Mouse (Mus musculus) MEL (cell line): ENCODE results near the gene Abi3. TPM values are rescaled to one million over a fixed set of nuclear protein-coding genes. Genes with fewer than 3 reads are reported as not detected.

Source experiments
- DNase-seq: peaks from one replicate; pipeline ENCODE4 v3.0.0; 2011; ENCODE audit warnings: low read depth, low spot score
- H3K27ac ChIP-seq: 2 replicates; pipeline ENCODE4 v1.5.1; 2012; ENCODE audit warnings: low read depth, mild to moderate bottlenecking, control low read depth, low read length, moderate library complexity; ENCODE audit not compliant: control insufficient read depth
- H3K27me3 ChIP-seq, 2 experiments: fragments of 150-350 bp in 1 of 2; sonication (generic) in 1 of 2; 2 replicates each; pipeline ENCODE4 v1.6.1; 2012; ENCODE audit warnings: low read length in 2 of 2, mild to moderate bottlenecking in 2 of 2, improper control_type of control experiment in 1 of 2, moderate library complexity in 1 of 2; ENCODE audit not compliant: insufficient read depth in 2 of 2, control insufficient read depth in 1 of 2
- H3K36me3 ChIP-seq, 2 experiments: 2 replicates each; pipeline ENCODE4 v1.6.1; 2012 to 2014; ENCODE audit warnings: low read length in 2 of 2, improper control_type of control experiment in 1 of 2, inconsistent platforms in 1 of 2, mild to moderate bottlenecking in 1 of 2; ENCODE audit not compliant: insufficient read depth in 2 of 2, control insufficient read depth in 1 of 2
- H3K4me1 ChIP-seq, 2 experiments: fragments of 150-350 bp in 1 of 2; sonication (generic) in 1 of 2; 2 replicates each; pipeline ENCODE4 v1.6.1; 2012; ENCODE audit warnings: low read length in 2 of 2, improper control_type of control experiment in 1 of 2, mild to moderate bottlenecking in 1 of 2; ENCODE audit not compliant: insufficient read depth in 2 of 2, control insufficient read depth in 1 of 2
- H3K4me3 ChIP-seq, 2 experiments: fragments of 150-350 bp in 1 of 2; sonication (generic) in 1 of 2; 2 replicates each; pipeline ENCODE4 v1.5.1; 2012; ENCODE audit warnings: low read depth in 2 of 2, low read length in 2 of 2, mild to moderate bottlenecking in 2 of 2, moderate library complexity in 2 of 2, control low read depth in 1 of 2, improper control_type of control experiment in 1 of 2; ENCODE audit not compliant: control insufficient read depth in 1 of 2, insufficient read depth in 1 of 2
- H3K79me2 ChIP-seq: 2 replicates; pipeline ENCODE4 v1.6.1; 2012; ENCODE audit warnings: mild to moderate bottlenecking, low read length, moderate library complexity; ENCODE audit not compliant: control insufficient read depth, poor library complexity, insufficient read depth
- H3K9ac ChIP-seq: 2 replicates; pipeline ENCODE4 v1.6.1; 2012; ENCODE audit warnings: low read depth, mild to moderate bottlenecking, control low read depth, low read length, moderate library complexity; ENCODE audit not compliant: control insufficient read depth, poor library complexity, severe bottlenecking
- H3K9me3 ChIP-seq: fragments of 150-350 bp; sonication (generic); replicated peaks from 2 replicates; pipeline ENCODE4 v1.6.1; 2012; ENCODE audit warnings: mild to moderate bottlenecking, low read length, improper control_type of control experiment, moderate library complexity; ENCODE audit not compliant: insufficient read depth
- BHLHE40 ChIP-seq: IDR thresholded peaks from 2 replicates; pipeline ENCODE4 v1.6.1; 2012; ENCODE audit warnings: low read depth, mild to moderate bottlenecking, inconsistent platforms, low read length, improper control_type of control experiment, borderline replicate concordance
- CHD2 ChIP-seq: IDR thresholded peaks from 2 replicates; pipeline ENCODE4 v1.6.1; 2011; ENCODE audit warnings: low read length, improper control_type of control experiment
- CTCF ChIP-seq, 3 experiments: IDR thresholded peaks in 2 of 3; conservative IDR thresholded peaks in 1 of 3; 2 replicates each; pipeline ENCODE4 v1.5.1; 2011 to 2012; ENCODE audit warnings: low read length in 3 of 3, low read depth in 2 of 3, mild to moderate bottlenecking in 2 of 3, improper control_type of control experiment in 1 of 3, inconsistent platforms in 1 of 3, mixed read lengths in 1 of 3, moderate library complexity in 1 of 3; ENCODE audit not compliant: control insufficient read depth in 1 of 3, insufficient read depth in 1 of 3, poor library complexity in 1 of 3, severe bottlenecking in 1 of 3
- ELF1 ChIP-seq: IDR thresholded peaks from 2 replicates; pipeline ENCODE4 v1.6.1; 2014; ENCODE audit warnings: low read depth, mild to moderate bottlenecking, inconsistent platforms, low read length, improper control_type of control experiment, moderate library complexity
- EP300 ChIP-seq, 2 experiments: IDR thresholded peaks; 2 replicates each; pipeline ENCODE4 v1.6.1; 2011; ENCODE audit warnings: improper control_type of control experiment in 2 of 2, low read length in 2 of 2, low read depth in 1 of 2, mild to moderate bottlenecking in 1 of 2
- ETS1 ChIP-seq: IDR thresholded peaks from 2 replicates; pipeline ENCODE4 v1.6.1; 2012; ENCODE audit warnings: low read depth, mild to moderate bottlenecking, inconsistent platforms, low read length, improper control_type of control experiment, moderate library complexity
- GATA1 ChIP-seq: IDR thresholded peaks from 2 replicates; pipeline ENCODE4 v1.6.1; 2011; ENCODE audit warnings: low read depth, low read length, improper control_type of control experiment
- HCFC1 ChIP-seq: IDR thresholded peaks from 2 replicates; pipeline ENCODE4 v1.6.1; 2012; ENCODE audit warnings: low read depth, mild to moderate bottlenecking, inconsistent platforms, low read length, improper control_type of control experiment, moderate library complexity
- MAX ChIP-seq: IDR thresholded peaks from 2 replicates; pipeline ENCODE4 v1.6.1; 2011; ENCODE audit warnings: low read length, improper control_type of control experiment
- MAZ ChIP-seq: IDR thresholded peaks from 2 replicates; pipeline ENCODE4 v1.6.1; 2012; ENCODE audit warnings: low read depth, mild to moderate bottlenecking, inconsistent platforms, low read length, improper control_type of control experiment
- MEF2A ChIP-seq: IDR thresholded peaks from 2 replicates; pipeline ENCODE4 v1.6.1; 2014; ENCODE audit warnings: low read depth, mild to moderate bottlenecking, inconsistent platforms, low read length, improper control_type of control experiment; ENCODE audit not compliant: poor library complexity, insufficient replicate concordance, severe bottlenecking; ENCODE audit errors: extremely low read depth
- MYC ChIP-seq: IDR thresholded peaks from 2 replicates; pipeline ENCODE4 v1.6.1; 2011; ENCODE audit warnings: low read depth, mild to moderate bottlenecking, low read length, improper control_type of control experiment, moderate library complexity
- NELFE ChIP-seq: IDR thresholded peaks from 2 replicates; pipeline ENCODE4 v1.6.1; 2011; ENCODE audit warnings: low read depth, low read length, improper control_type of control experiment
- POLR2A ChIP-seq, 2 experiments: IDR thresholded peaks; 2 replicates each; pipeline ENCODE4 v1.6.1; 2011 to 2012; ENCODE audit warnings: low read length in 2 of 2, mild to moderate bottlenecking in 2 of 2, control low read depth in 1 of 2, improper control_type of control experiment in 1 of 2, low read depth in 1 of 2, moderate library complexity in 1 of 2; ENCODE audit not compliant: control insufficient read depth in 1 of 2, insufficient read depth in 1 of 2, poor library complexity in 1 of 2
- RAD21 ChIP-seq: IDR thresholded peaks from 2 replicates; pipeline ENCODE4 v1.6.1; 2011; ENCODE audit warnings: mild to moderate bottlenecking, low read depth, low read length, improper control_type of control experiment
- RCOR1 ChIP-seq: IDR thresholded peaks from 2 replicates; pipeline ENCODE4 v1.6.1; 2012; ENCODE audit warnings: low read depth, mild to moderate bottlenecking, inconsistent platforms, low read length, improper control_type of control experiment
- SMC3 ChIP-seq: IDR thresholded peaks from 2 replicates; pipeline ENCODE4 v1.6.1; 2011; ENCODE audit warnings: low read depth, low read length, improper control_type of control experiment
- TAL1 ChIP-seq: IDR thresholded peaks from 2 replicates; pipeline ENCODE4 v1.6.1; 2012; ENCODE audit warnings: mild to moderate bottlenecking, inconsistent platforms, low read length, moderate library complexity, mixed read lengths
- TBP ChIP-seq: IDR thresholded peaks from 2 replicates; pipeline ENCODE4 v1.8.0; 2011; ENCODE audit warnings: low read depth, low read length, improper control_type of control experiment
- TCF12 ChIP-seq: IDR thresholded peaks from 2 replicates; pipeline ENCODE4 v1.6.1; 2014; ENCODE audit warnings: low read depth, mild to moderate bottlenecking, inconsistent platforms, low read length, improper control_type of control experiment, moderate library complexity
- UBTF ChIP-seq: IDR thresholded peaks from 2 replicates; pipeline ENCODE4 v1.6.1; 2012; ENCODE audit warnings: low read depth, mild to moderate bottlenecking, inconsistent platforms, low read length, improper control_type of control experiment, moderate library complexity, borderline replicate concordance; ENCODE audit not compliant: insufficient read depth
- ZC3H11A ChIP-seq: IDR thresholded peaks from 2 replicates; pipeline ENCODE4 v1.6.1; 2012; ENCODE audit warnings: low read depth, mild to moderate bottlenecking, inconsistent platforms, low read length, improper control_type of control experiment
- ZKSCAN1 ChIP-seq: IDR thresholded peaks from 2 replicates; pipeline ENCODE4 v1.6.1; 2012; ENCODE audit warnings: low read depth, mild to moderate bottlenecking, inconsistent platforms, low read length, improper control_type of control experiment, moderate library complexity
- ZMIZ1 ChIP-seq: IDR thresholded peaks from 2 replicates; pipeline ENCODE4 v1.6.1; 2012; ENCODE audit warnings: low read depth, mild to moderate bottlenecking, inconsistent platforms, low read length, improper control_type of control experiment, moderate library complexity
- ZNF384 ChIP-seq: IDR thresholded peaks from 2 replicates; pipeline ENCODE4 v1.6.1; 2012; ENCODE audit warnings: low read depth, mild to moderate bottlenecking, inconsistent platforms, low read length, improper control_type of control experiment
- polyA plus RNA-seq, 2 experiments: library from polyadenylated mRNA; stranded (reverse) in 1 of 2; unstranded in 1 of 2; fragments of >175 nt in 1 of 2; fragments of >200 nt in 1 of 2; gene quantifications; 2 replicates each; pipeline versions ENCODE4 v1.2.1 to v1.2.4; 2012; ENCODE audit warnings: low replicate concordance in 2 of 2, low read depth in 1 of 2; ENCODE audit not compliant: insufficient read length in 2 of 2, insufficient read depth in 1 of 2, missing spikeins in 1 of 2
- total RNA-seq: library from RNA; depleted of rRNA; stranded (reverse); fragments of 300-350 nt; gene quantifications from 2 replicates; pipeline ENCODE4 v1.2.3, GENCODE M21; 2012

The Abi3 gene
- total and polyA plus RNA-seq, 3 experiments = 3.3 to 15.4 TPM; not detected in 1

DNA sequence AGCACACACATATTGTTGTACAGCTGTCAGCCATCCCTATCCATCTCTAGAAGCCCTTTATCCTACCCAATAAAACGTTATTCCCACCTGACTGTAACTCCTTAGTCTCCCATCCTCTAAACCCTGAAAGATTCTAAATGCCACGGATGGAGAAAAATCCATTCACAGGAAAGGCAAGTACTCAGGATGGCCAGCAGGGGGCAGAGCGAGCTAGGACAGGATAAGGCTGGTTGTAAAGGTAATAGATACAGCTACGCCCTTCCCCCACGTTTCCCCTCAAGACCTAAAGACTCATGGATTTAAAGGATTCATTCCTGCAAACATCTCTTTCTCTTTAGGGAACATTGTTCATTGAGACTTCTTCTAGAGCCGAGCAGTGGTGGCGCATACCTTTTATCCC is 34.0 kb upstream of the Abi3 start:
- Histone ChIP-seq H3K27me3 (peaks cover 3 to 4% of the 10 kb centered on the region in 2 experiments), H3K9ac (no peak overlapping the region), H3K4me3 (0 out of 4 replicates have a peak overlapping the region, but pooled peaks of 1 of the 2 experiments have one; percentile 5), H3K79me2 (no peaks in the 10 kb centered on the region)
- DNase-seq = peak; percentile 83
- TF ChIP-seq ZKSCAN1 = no peak
- TF ChIP-seq ZNF384 = 0 out of 2 replicates have a peak, but pooled peaks have one; percentile 30
- TF ChIP-seq TAL1 = no peak
- no peak for TF ChIP-seq TBP
- peak; percentile 89 for TF ChIP-seq RAD21
- no peak for TF ChIP-seq ZMIZ1
- TF ChIP-seq TCF12 = no peak
- peak; percentile 92 for TF ChIP-seq SMC3
- peak; percentile 93 to 97 (median 97) for TF ChIP-seq CTCF (IDR thresholded peaks at IDR 0.05 in 2 of 3, conservative IDR thresholded peaks at IDR 0.05 in 1 of 3; ENCODE audit: control insufficient read depth in 1 of 3, insufficient read depth in 1 of 3, low read depth in 2 of 3, low read length in 3 of 3, poor library complexity in 1 of 3, severe bottlenecking in 1 of 3)
- TF ChIP-seq ZC3H11A = peak; percentile 79
- TF ChIP-seq CHD2 = peak; percentile 52
- TF ChIP-seq MAX = no peak
- no peak for TF ChIP-seq MEF2A
- peak; percentile 36; the same call in 1 of the 2 replicates for TF ChIP-seq BHLHE40
- TF ChIP-seq ELF1 = no peak
- TF ChIP-seq MAZ = no peak
- TF ChIP-seq NELFE = no peak
- peak; percentile 16; the same call in 1 of the 2 replicates for TF ChIP-seq GATA1
- TF ChIP-seq, all 39 proteins: peak for 8
- no peaks in the 10 kb centered on the region for H3K36me3 ChIP-seq
- H3K27ac ChIP-seq = no peak overlapping the region
- peaks cover 0 to 5% of the 10 kb centered on the region in 2 experiments; a peak in 1 of 4 replicates for H3K4me1 ChIP-seq
- H3K9me3 ChIP-seq = no peaks in the 10 kb centered on the region

DNA sequence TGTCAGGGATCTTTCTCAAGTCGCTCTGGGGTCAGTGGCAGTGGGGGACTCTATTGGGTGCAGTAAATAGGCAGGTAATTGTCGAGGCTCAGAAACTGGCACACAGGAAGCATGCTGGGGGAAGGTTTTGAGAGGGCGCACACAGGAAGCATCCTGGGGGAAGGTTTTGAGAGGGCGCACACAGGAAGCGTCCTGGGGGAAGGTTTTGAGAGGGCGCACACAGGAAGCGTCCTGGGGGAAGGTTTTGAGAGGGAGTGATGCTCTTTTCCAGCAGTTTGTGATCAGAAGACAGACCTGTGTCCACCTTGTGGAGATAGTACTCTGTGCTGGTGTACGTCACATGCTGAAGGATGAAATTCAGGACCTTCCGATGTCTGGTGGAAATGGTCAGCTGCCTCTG is 33.5 kb upstream of the Abi3 start:
- H3K79me2 ChIP-seq = no peaks in the 10 kb centered on the region
- peak; percentile 73 for DNase-seq
- H3K9ac ChIP-seq = no peak overlapping the region
- peaks cover 0 to 5% of the 10 kb centered on the region in 2 experiments; a peak in 1 of 4 replicates for H3K4me1 ChIP-seq
- H3K4me3 ChIP-seq = peak overlapping the region in 1 of 2 experiments; percentile 5; a peak in 1 of 4 replicates
- H3K36me3 ChIP-seq = no peaks in the 10 kb centered on the region
- H3K9me3 ChIP-seq = no peaks in the 10 kb centered on the region
- H3K27me3 ChIP-seq = peaks cover 1 to 2% of the 10 kb centered on the region in 2 experiments
- H3K27ac ChIP-seq = no peak overlapping the region
- TF ChIP-seq MYC = no peak
- TF ChIP-seq POLR2A (IDR thresholded peaks at IDR 0.05; ENCODE audit: control insufficient read depth in 1 of 2, insufficient read depth in 1 of 2, low read depth in 1 of 2, low read length in 2 of 2, poor library complexity in 1 of 2) = peak; percentile 34 to 49; a peak in 1 of 4 replicates
- TF ChIP-seq ETS1 = no peak
- TF ChIP-seq EP300 (IDR thresholded peaks at IDR 0.05; ENCODE audit: low read depth in 1 of 2, low read length in 2 of 2) = 0 out of 4 replicates have a peak, but pooled peaks of 1 of the 2 experiments have one; percentile 19
- TF ChIP-seq TBP = peak; percentile 28; the same call in 1 of the 2 replicates
- TF ChIP-seq ZNF384 = no peak
- no peak for TF ChIP-seq ZC3H11A
- TF ChIP-seq HCFC1 = peak; percentile 86
- no peak for TF ChIP-seq MEF2A
- peak; percentile 61 for TF ChIP-seq ELF1
- no peak for TF ChIP-seq BHLHE40
- TF ChIP-seq UBTF = no peak
- 0 out of 2 replicates have a peak, but pooled peaks have one; percentile 28 for TF ChIP-seq RCOR1
- TF ChIP-seq NELFE = no peak
- no peak for TF ChIP-seq ZMIZ1
